Mouse (Mus musculus): ENCODE data around the gene Msmb.
A peak's percentile ranks its signal among the peaks of the same experiment; 100 is the strongest.
"Not testable (repeated sequence)": the region's sequence is repeated elsewhere in the genome, so short reads cannot be mapped to it uniquely, and the experiment has no call there.

Gene Msmb

DNA sequence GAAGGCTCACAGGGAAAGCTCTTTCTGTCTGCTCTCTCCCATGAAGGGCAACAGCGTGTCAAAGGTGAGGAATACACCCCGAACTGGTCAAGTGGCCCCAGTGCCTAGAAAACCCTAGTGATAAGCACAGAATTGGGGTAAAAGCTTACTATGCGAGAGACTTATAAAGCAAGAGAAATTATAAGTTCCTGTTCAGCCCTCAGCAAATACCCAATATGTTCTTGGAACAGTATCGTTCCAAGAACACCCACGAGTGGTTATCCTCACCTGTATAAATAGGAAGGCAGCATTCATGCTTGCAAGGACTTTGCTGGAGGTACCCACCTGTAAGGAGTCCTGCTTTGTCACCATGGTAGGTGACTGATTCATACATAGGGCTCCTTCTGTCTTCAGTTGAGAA, at the start of gene Msmb:
Gene Msmb, plus strand, starts transcription at position 301 of the 400 bp plus-strand sequence.
- DNase-seq (ENCODE audit: low spot score), result no peak

DNA sequence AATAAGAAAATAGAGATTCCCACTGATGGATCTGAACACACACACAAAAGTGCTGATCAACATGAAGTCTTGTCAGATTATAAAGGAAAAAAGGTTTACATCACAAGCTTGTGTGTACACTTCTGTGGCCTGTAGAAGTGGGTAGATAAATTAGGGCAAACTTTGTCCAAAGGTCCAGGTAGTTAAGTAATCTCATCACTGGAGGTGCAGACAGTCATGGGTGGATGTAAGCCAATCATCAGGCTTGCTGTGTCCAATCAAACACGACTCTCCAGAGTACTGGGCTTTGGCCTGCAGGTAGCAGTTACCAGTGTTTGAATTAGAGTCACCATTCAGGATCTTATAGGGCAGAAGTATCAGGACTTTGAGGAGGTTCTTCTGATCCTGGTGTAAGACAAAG, 48.8 kb upstream of the Msmb start:
- DNase-seq (ENCODE audit: low spot score), result no peak

DNA sequence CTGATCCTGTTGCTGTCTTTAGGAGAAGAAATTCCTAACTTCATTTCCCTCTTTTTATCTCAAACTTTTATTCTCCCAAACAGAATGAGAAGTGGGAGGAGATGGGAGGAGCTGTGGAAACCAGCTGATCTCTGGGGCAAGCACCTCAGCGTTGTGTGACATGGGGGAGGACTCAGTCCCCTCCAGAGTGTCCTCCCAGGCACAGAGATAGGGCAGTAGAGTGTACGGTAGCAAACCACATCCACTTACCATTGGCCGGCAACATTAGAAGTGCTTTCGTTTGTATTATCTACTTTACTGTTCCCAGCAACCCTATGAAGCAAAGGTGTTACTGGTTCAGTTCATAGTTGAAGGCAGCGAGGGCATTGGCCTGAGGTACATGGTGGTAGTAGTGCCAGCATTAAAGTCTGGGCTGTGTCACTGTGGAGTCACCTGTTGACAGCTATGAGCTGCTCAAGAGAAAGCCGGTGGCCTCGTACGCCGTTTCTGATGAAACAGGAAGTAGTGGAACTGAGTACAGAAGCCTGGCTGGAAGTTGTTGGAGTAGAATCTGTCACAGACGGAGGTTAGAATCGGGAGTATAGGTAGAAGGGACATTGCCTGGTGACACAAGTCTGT, 48.2 kb upstream of the Msmb start:
- no peak for DNase-seq (ENCODE audit: low spot score)

DNA sequence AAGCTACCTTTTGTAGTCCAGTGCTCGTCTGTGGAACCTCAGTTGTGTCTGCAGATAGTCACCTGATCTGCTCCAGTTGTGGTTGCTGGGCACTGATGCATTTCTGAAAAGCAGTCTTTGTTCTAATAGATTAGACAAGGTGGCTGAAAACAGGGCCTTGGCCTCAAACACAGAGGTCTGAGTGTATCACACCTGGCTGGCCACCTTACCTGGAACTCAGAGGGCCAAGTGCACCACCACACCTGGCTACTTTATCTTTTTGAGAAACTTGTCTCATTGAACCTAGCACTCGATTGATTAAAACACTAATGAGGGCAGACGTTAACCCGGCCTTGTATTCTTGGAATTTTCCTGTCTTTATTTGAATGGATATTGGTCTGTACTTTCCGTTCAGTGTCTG, 46.2 kb upstream of the Msmb start:
- DNase-seq (ENCODE audit: low spot score), result no peak

DNA sequence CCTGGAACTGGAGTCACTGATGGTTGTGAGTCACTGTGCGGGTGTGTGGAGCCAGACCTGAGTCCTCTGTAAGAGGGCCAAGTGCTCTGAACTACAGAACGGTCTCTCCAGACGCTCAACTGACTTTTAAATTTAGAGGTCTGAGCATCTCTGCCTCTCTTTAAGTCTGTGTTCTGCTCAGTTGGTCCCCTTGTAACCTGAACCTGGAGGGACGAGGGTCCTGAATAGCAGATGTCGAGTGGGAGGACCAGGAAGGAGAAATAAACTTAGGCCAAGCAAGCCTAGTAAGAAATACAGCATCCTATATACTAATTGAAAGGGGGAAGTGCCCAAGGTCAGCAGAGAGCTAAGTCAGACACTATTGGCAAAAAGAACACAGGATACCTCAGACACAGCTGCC, 45.1 kb upstream of the Msmb start:
- DNase-seq (ENCODE audit: low spot score), result no peak

DNA sequence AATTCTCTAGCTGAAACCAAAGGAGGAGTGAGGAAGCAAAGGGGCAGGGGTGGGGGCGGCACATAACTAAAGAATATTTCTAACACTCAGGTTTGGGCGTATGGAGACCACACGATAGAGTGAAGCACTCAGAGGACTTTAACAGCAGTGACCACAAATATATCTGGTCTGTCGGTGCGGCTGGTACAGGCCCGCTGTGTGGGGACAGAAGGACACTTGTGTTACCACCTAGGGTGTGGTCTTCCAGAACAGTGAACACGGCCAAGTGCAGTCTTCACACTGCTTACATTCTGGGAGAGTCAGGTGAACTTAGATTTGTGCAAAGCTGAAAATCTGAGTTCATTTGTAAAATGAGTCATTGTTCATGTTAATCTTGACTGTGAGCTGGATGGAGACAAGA, 44.1 kb upstream of the Msmb start:
- no peak for DNase-seq (ENCODE audit: low spot score)

DNA sequence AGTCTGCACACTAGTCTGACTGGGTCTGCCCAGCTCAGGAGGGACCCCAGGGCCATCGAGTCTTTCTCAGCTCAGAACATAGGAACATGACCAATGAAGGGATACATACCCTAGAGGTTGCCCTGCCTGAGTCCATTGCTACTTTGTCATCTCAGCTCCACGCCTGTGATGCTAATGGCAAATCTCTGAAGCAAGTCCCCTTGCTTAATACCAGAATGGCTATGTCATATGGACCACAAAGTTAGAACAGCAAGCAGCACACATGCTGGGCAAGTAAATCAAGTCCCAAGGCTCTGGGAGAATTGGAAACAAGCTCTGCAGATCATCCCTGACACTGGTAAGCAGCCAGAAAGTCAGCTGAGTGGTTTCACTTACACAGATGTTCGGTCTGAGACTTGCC, 42.9 kb upstream of the Msmb start:
- DNase-seq (ENCODE audit: low spot score), result no peak

DNA sequence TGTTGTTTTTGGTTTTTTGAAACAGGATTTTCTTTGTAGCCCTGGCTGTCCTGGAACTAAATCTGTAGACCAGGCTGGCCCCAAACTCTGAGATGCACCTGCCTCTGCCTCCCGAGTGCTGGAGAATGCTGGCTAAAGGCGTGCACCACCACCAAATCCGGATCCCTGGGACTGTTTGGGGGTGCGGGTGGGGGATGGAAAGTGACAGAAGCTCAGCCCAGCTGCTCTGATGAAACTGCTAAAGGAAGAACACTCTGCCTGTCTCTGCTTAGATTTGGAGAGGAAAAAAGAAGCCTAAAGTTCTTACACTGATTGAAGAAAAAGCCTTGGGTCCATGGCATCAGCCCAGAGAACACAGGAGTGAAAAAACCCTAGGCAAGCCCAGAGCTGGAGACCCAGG, 38.3 kb upstream of the Msmb start:
- DNase-seq (ENCODE audit: low spot score), result no peak

DNA sequence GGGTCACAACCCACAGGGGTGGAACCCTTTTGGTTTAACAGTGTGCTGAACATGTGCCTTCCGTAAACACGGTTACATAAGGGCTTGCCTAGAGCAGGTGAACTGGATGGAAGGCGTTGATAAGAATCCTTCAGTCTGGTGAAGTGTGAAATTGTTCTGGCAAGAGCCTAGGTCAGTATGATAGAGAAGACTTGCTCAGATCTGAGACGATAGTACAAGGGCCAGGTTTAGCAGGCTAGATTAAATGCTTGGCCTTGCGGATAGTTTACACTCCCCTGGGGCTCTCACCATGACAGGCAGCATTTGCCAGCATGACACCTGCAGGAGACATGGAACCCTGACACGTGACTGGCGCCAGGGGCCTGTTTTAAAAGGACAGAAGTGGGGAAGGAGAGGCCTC, 36.2 kb upstream of the Msmb start:
- no peak for DNase-seq (ENCODE audit: low spot score)

DNA sequence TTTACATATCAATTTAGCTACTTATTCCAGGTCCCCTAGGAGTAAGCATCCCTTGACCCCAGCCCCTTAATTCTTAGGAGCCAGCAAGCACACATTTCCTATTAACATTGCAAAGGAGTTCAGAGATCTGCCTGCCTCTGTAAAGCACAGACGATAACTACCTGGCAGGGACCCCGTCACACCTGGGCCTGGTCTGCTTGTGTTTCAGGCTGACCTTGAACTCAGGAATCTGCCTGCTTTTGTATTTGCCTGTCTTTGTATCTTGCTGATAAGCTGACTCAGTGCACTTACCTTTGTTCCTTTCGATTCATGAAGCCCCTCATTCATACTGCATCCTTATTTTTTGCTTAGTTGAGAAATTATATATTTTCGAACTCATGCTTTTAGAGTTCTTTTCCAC, 34.9 kb upstream of the Msmb start:
- DNase-seq (ENCODE audit: low spot score), result no peak

DNA sequence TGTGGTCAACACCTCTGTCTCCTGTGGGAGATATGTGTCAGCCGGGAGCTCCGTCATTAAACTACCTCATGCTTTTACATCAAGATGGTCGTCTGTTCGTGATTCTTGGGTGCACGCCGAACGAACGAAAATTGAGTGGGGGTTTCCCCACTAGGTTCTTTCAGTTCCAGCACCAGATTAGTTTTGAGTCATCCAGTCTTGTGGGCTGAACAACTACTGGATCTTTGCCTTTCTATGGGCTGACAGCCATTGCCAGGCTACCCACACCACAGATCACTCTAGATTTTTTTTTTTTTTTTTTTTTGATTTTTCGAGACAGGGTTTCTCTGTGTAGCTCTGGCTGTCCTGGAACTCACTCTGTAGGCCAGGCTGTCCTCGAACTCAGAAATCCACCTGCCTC, 29.7 kb upstream of the Msmb start:
- DNase-seq (ENCODE audit: low spot score), result not testable (repeated sequence)

DNA sequence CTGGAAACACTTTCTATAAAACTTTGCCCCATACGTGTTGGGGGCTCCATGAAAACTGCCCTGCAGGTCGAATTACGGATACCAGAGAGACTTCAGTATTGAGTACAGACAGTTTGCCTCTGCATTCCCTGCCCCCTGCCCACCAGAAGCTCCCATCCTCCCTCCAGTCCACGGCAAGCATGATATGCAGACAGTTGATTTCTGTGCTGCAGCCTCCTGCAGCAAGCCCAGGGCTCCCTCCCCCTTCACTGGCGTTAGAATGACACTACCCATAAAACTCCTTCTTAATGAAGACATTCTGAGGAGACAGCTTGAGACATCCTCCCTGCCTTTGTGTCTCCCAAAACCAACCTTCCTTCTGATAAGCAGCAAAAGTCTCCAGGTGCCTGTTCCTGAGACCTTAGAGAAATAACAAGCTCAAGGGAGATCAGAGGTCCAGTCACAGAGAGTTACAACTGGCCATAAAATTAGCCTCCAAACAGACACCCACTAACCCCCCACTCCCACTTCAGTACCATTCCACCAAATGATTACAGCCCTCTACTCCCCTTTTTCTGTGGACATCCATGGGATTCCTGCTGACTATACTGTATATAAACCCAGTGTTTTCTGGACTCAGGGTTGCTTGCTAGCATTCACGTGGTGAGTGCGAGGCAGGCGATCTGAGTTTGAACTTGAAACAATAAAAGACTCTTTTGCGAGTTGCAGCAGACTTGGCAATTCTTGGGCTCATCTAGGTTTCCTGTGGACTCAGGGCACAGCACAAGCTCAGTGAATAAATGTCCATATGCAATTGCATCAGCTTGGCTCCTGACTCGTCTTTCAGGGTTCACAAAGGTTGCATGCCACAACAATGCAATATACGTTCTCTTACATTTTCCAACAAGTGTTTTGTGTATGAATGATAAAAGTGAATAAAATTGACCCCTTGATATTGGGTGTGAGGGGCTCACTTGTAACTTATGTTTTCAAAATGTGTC, 20.6 kb upstream of the Msmb start:
- DNase-seq (ENCODE audit: low spot score), result no peak

DNA sequence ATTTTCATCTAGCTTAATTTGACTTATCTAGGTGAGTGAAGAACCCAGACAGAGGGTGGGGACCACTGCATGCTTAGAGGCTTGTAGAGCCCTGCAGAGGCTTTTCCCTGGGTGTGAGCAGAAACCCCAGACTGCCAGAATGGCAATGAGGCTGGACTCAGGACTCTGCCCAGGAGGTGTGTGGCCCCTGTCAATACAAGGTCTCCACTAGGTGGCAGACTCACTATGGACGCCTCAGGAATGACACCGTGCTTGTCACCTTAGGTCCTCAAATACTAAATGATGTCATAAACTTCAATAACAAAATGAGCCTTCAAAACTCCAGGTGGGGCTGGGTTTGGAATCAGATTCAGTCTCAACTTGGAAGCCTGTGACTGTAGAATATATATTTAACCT, 19.9 kb upstream of the Msmb start:
- peak; percentile 67 for DNase-seq (ENCODE audit: low spot score)

DNA sequence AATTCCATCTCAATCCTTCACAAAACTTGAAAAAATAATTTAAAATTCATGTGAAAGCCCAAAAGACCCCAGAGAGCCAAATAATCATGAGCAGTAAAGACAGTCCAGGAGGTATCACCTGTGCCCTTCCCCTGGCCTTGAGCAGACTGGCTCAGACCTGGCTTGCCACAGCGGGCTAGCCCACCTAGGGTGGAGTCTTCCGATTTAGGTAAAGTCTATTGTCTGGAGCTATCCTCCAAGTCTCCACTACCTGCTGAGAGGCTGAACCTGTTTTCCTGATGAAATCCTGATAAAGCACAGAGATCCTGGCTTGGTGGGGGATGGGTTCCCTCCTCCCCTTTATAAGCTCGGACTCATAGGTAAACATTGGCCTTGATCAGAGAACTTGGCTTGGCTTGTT, 17.6 kb upstream of the Msmb start:
- no peak for DNase-seq (ENCODE audit: low spot score)

DNA sequence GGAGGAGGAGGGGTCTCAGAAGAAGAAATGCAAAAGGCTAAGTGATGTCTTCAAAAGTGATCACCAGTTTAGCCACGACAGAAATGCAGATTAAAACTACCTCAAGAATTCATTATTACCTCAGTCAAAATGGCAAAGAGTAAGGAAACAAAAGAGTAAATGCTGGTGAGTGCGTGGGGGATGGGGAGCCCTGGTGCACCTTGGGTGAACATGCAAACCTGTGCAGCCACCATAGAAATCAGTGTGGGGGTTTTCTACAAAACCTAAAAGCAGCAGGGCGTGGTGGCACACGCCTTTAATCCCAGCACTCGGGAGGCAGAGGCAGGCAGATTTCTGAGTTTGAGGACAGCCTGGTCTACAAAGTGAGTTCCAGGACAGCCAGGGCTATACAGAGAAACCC, 16.6 kb upstream of the Msmb start:
- DNase-seq (ENCODE audit: low spot score), result not testable (repeated sequence)

DNA sequence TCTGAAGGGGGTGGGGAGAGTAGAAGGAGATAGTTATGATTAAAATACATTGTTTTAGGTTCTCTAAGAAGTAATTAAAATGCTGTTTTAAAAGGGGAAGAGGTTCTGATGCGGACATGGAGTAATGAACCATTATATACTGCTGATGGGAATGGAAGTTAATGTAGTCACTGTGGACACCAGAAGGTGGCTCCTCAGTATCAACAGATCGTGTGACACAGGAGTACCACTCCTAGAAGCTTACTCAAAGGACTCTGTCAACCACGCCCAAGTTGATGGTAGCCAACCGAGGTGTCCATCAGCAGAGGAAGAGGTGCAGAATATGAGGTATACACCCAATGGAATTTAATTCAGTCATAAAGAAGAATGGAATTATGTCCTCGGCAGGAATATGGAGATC, 13.4 kb upstream of the Msmb start:
- no peak for DNase-seq (ENCODE audit: low spot score)

DNA sequence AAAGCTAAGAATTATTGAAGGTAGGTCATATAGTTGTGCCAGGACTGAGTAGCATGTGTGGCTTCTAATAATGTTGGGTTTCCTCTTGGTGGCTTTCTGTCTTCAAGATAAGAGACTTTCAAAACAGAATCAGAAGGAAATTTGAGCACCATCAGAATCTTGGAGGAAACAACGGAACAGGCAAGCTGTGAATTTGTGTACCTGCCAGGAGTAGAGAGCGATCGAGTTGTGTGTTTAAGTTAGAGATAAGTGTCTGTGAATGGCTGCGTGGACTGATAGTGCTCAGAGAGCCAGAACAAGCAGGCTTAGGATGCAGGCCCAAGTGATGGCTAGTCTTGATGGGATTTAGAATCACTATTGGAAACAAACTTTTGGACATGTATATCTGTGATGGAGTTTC, 10.0 kb upstream of the Msmb start:
- DNase-seq (ENCODE audit: low spot score), result no peak

DNA sequence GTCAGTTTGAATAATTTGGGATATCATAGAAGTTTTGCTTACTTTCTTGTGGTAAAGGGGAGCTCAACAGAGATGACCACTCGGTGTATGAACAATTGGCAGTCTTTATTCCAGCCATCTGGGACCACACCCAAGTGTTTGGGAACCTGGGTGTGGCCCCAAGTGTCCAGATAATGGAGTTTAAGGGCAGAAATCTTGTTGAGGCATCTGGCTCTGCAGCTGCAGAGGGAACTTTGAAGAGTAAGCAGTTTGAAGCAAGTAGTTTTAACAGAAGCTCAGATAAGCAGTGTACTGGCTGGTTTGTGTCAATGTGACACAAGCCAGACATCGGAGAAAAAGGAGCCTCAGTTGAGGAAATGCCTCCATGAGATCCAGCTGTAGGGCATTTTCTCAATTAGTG, 7.5 kb upstream of the Msmb start:
- DNase-seq (ENCODE audit: low spot score), result no peak

DNA sequence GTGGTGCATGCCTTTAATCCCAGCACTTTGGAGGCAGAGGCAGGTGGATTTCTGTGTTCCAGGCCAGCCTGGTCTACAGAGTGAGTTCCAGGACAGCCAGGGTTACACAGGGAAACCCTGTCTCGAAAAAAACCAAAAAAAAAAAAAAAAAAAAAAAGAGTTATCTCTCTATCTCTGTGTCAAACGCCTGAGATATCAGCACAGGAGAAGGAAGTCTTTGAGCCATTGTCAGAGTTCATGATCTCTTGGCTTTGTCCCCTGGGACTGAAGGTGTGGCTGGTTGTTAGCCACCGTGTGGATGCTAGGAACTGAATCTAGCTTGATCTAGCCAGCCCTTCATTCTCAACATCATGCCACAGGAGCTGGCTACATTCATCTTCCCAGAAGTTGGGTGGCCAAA, 5.4 kb upstream of the Msmb start:
- DNase-seq (ENCODE audit: low spot score), result not testable (repeated sequence)

DNA sequence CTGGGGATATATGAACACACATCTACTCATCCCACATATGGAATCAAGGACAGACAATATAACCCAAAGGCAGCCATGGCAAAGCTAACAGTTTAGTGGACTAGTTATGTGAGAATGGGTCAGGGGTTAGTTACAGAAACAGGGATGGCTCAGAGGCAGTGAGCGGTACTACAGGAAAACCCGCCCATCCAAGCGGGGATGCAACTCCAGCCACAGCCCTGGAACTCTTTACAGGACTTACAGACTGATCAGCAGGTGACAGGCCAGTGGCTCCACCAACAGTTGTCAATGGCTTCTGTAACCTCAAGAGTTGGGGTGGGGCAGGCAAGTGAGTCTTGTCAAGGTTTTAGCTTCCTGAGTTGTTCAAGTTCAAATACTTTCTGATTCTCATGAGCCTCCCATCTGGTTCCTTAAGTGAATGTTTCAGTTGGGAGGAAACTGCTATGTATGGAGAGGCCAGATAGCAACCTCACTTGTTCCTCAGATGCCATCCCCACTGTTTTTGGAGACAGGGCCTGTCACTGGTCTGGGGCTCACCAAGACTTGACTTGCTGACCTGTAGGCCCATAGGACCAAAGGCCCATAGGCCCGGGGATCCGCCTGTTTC, 1.4 kb upstream of the Msmb start:
- DNase-seq (ENCODE audit: low spot score), result no peak

DNA sequence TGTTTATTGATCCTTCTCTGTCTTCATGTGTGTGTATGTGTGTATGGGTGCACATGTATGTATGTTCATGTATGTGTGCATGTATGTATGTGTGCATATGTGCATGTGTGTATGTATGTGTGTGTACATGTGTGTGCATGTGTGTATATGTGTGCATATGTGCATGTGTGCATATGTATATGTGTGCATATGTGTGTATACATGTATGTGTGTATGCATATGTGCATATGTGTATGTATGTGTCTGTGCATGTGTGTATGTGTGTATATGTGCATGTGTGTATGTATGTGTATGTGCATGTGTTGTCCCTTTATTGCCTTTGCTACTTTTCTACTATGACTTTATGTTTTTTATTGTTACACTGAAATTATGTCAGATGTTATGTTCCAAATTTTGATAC, 2.9 kb downstream of the Msmb start:
- no peak for DNase-seq (ENCODE audit: low spot score)

DNA sequence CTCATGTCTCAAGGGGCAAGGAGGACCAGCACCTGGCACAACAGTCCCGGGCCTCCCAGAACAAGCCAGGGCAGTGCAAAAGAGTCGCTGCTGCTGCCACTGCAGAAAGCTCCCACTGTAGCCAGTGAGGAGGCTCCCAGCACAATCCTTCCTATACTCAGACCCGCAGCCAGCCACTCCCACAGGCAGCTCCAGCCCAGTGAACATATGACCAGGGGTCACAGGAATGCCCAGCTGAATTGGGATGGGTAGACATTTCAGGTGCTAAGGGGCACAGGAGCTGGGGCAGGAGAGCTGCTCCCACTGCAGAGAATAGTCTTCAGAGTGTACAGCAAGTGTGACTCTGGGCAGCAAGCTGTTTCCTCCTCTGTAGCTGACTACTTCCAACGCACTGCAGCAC, 3.6 kb downstream of the Msmb start:
- no peak for DNase-seq (ENCODE audit: low spot score)

DNA sequence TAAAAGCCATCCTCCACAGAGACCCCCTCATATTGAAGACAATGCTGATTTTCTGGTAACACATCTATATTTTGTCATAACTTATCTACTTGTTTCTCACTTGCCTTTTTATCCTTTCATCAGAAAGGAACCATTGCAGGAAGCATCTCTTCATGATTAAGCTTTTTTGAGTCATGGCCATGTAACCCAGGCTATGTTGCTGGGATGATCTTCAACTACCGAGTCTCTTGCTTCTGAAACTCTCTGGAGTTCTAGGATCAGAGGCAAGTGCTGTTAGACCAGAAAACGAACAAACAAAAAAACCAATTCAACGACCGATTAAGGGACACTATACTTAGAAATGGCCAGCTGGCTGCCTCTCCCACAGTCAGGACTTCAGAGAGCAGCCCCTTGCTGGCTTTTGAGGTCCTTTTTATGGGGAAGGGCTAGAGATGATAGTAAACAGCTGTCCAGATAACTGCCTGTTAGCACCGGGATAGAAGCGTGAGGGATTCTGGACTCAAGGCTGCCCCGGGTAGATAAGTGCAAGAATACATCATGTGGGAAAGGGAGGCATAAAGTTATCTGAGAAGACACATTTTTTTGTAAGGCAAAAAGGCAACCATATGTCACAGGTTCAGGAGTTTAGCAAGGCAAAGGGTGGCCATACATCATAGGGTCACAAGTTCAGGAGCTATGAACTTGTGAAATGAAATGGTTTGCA, 4.1 kb downstream of the Msmb start:
- DNase-seq (ENCODE audit: low spot score), result peak; percentile 27

Data from embryo, embryonic 10 days (tissue).